Mouse (Mus musculus): Measurements from ENCODE around the gene Nfkbib. TPM values are rescaled to one million over a fixed set of nuclear protein-coding genes. Genes with fewer than 3 reads are reported as not detected.
A peak's percentile ranks its signal among the peaks of the same experiment; 100 is the strongest.

Gene Nfkbib
- total and polyA plus RNA-seq, 2 experiments from 2014 or later = 3.5 to 26.7 TPM

DNA sequence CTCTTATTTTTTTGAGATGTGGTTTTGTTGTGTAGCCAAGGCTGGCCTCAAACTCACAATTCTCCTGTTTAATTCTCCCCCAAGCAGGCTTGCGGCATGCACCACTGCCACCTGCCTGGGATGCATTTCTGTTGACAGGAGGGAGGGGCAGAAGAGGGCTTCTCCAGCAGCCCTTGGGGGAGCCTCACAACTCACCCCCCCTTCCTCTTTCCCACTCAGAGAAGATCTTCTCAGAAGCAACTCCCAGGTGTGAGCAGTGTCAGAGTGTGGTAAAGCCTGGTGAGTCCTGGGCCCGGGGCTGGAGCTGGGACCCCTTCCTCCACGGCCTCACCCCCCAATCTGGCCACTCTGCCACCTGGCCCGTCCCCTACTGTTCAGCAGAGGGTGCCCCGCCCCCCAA lies 17.8 kb upstream of the Nfkbib start:
- H3K4me1 ChIP-seq (ENCODE audit: control insufficient read depth, insufficient read depth) = no peaks in the 10 kb centered on the region; the same call in 1 of the 2 replicates
- H3K4me3 ChIP-seq (ENCODE audit: low read depth, low read length) = no peak overlapping the region
- no peaks in the 10 kb centered on the region for H3K27me3 ChIP-seq (ENCODE audit: control insufficient read depth, insufficient read depth, low read length)
- H3K9me3 ChIP-seq (replicated peaks; ENCODE audit: control insufficient read depth, low read length) = no peaks in the 10 kb centered on the region
- peaks cover 38% of the 10 kb centered on the region for H3K36me3 ChIP-seq (replicated peaks; ENCODE audit: control insufficient read depth, insufficient read depth, low read length)
- DNase-seq (ENCODE audit: low spot score) (no peak), ATAC-seq (ENCODE audit: insufficient read depth, low read depth) (no peak)
- no peak overlapping the region for H3K4me2 ChIP-seq (ENCODE audit: low read depth, low read length)
- WGBS = 75% methylated on average over 5 of the region's 5 CpGs
- H3K27ac ChIP-seq (ENCODE audit: low read depth) = no peak overlapping the region
- no peak overlapping the region for H3K9ac ChIP-seq (replicated peaks; ENCODE audit: low read depth, low read length)
- TF ChIP-seq CTCF (IDR thresholded peaks at IDR 0.05; ENCODE audit: low read depth) = no peak

- no peak overlapping the region; the same call in 1 of the 2 replicates for H3K4me2 ChIP-seq (ENCODE audit: low read depth, low read length)
- 86% methylated on average over 8 of the region's 8 CpGs for WGBS
- DNase-seq (ENCODE audit: low spot score) (no peak), ATAC-seq (ENCODE audit: insufficient read depth, low read depth) (peak; percentile 14; the same call in 1 of the 2 replicates)
- H3K9me3 ChIP-seq (replicated peaks; ENCODE audit: control insufficient read depth, low read length) = no peaks in the 10 kb centered on the region
- peak overlapping the region; percentile 56; the same call in 1 of the 2 replicates for H3K27ac ChIP-seq (ENCODE audit: low read depth)
- H3K27me3 ChIP-seq (ENCODE audit: control insufficient read depth, insufficient read depth, low read length) = no peaks in the 10 kb centered on the region
- no peaks in the 10 kb centered on the region for H3K4me1 ChIP-seq (ENCODE audit: control insufficient read depth, insufficient read depth)
- H3K4me3 ChIP-seq (ENCODE audit: low read depth, low read length) = no peak overlapping the region
- H3K9ac ChIP-seq (replicated peaks; ENCODE audit: low read depth, low read length) = no peak overlapping the region
- no peak for TF ChIP-seq CTCF (IDR thresholded peaks at IDR 0.05; ENCODE audit: low read depth)
- no peak for TF ChIP-seq EP300 (IDR thresholded peaks at IDR 0.05; ENCODE audit: low read depth)
- H3K36me3 ChIP-seq (replicated peaks; ENCODE audit: control insufficient read depth, insufficient read depth, low read length) = peaks cover 37% of the 10 kb centered on the region
Measured at GRCm38 (mm10) chr7:28781261-28781663, 13.9 kb upstream of the Nfkbib start.

DNA sequence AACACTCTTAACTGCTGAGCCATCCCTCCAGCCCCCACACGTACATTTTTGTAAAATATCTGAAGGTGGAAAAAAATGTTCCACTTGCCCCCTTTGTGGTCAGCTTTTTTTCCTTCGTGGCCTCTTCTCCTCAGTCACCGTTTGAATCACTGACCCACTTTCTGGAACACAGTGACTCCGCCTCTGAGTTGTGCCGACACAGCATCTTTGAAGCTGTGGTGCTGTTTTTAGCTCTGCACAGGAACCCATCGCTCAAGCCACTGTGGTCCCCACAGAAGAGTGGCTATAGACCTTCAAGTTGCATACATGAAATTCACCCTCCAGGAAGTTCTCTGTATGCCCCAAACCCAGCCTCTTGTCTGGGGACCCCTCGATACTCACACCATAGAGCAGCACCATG lies 13.5 kb upstream of the Nfkbib start:
- DNase-seq (ENCODE audit: low spot score) = no peak
- no peak for ATAC-seq (ENCODE audit: insufficient read depth, low read depth)
- TF ChIP-seq EP300 (IDR thresholded peaks at IDR 0.05; ENCODE audit: low read depth) (no peak), CTCF (IDR thresholded peaks at IDR 0.05; ENCODE audit: low read depth) (no peak)
- no peak overlapping the region for H3K4me3 ChIP-seq (ENCODE audit: low read depth, low read length)
- H3K27ac ChIP-seq (ENCODE audit: low read depth) = peak overlapping the region; percentile 56; the same call in 1 of the 2 replicates
- H3K4me2 ChIP-seq (ENCODE audit: low read depth, low read length) = no peak overlapping the region; the same call in 1 of the 2 replicates
- peaks cover 36% of the 10 kb centered on the region for H3K36me3 ChIP-seq (replicated peaks; ENCODE audit: control insufficient read depth, insufficient read depth, low read length)
- no peaks in the 10 kb centered on the region for H3K9me3 ChIP-seq (replicated peaks; ENCODE audit: control insufficient read depth, low read length)
- H3K27me3 ChIP-seq (ENCODE audit: control insufficient read depth, insufficient read depth, low read length) = no peaks in the 10 kb centered on the region
- H3K4me1 ChIP-seq (ENCODE audit: control insufficient read depth, insufficient read depth) = no peaks in the 10 kb centered on the region
- WGBS = 51% methylated on average over 7 of the region's 7 CpGs
- H3K9ac ChIP-seq (replicated peaks; ENCODE audit: low read depth, low read length) = no peak overlapping the region

DNA sequence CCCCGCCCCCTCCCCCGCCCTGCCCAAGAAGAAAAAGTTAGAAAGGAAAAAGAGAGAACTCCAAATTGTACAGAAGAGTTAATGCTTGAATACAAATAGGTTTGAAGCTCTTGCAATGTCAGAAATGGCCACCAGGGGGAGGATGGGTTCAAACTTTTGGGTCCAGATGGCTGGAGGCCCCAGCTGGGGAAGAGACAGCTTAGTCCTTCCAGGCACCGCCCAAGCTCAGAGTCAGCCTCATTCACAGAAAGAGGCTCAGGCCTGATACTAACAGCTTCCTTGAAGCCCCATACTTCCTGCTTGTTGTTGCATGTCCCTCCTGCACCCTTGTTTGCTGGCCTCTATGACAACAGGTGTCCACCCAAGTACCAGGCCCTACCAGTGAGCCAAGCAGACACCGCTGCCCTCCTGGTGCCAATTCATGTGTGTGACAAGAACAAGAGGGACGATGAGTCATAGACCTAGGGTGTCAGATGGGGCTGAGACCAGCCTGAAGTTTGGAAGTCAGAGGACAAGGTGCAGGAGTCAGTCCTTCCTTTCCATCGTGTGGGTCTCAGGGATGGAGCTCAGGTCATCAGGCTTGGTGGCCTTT lies 12.9 kb upstream of the Nfkbib start:
- WGBS = 41% methylated on average over 6 of the region's 6 CpGs
- TF ChIP-seq CTCF (IDR thresholded peaks at IDR 0.05; ENCODE audit: low read depth) (peak; percentile 83), EP300 (IDR thresholded peaks at IDR 0.05; ENCODE audit: low read depth) (no peak)
- peak; percentile 73 for ATAC-seq (ENCODE audit: insufficient read depth, low read depth)
- Histone ChIP-seq H3K27me3 (ENCODE audit: control insufficient read depth, insufficient read depth, low read length) (no peaks in the 10 kb centered on the region), H3K27ac (ENCODE audit: low read depth) (peak overlapping the region; percentile 56; the same call in 1 of the 2 replicates), H3K36me3 (replicated peaks; ENCODE audit: control insufficient read depth, insufficient read depth, low read length) (peaks cover 29% of the 10 kb centered on the region), H3K4me1 (ENCODE audit: control insufficient read depth, insufficient read depth) (no peaks in the 10 kb centered on the region), H3K4me2 (ENCODE audit: low read depth, low read length) (no peak overlapping the region), H3K4me3 (ENCODE audit: low read depth, low read length) (no peak overlapping the region), H3K9ac (replicated peaks; ENCODE audit: low read depth, low read length) (no peak overlapping the region), H3K9me3 (replicated peaks; ENCODE audit: control insufficient read depth, low read length) (no peaks in the 10 kb centered on the region)
- DNase-seq (ENCODE audit: low spot score) = peak; percentile 85

GRCm38 (mm10) chr7:28778825-28779224 lies 11.5 kb upstream of the Nfkbib start:
- Histone ChIP-seq H3K9ac (replicated peaks; ENCODE audit: low read depth, low read length) (no peak overlapping the region), H3K27me3 (ENCODE audit: control insufficient read depth, insufficient read depth, low read length) (no peaks in the 10 kb centered on the region), H3K4me1 (ENCODE audit: control insufficient read depth, insufficient read depth) (no peaks in the 10 kb centered on the region), H3K4me3 (ENCODE audit: low read depth, low read length) (no peak overlapping the region), H3K36me3 (replicated peaks; ENCODE audit: control insufficient read depth, insufficient read depth, low read length) (peaks cover 24% of the 10 kb centered on the region), H3K9me3 (replicated peaks; ENCODE audit: control insufficient read depth, low read length) (no peaks in the 10 kb centered on the region), H3K4me2 (ENCODE audit: low read depth, low read length) (no peak overlapping the region), H3K27ac (ENCODE audit: low read depth) (no peak overlapping the region)
- TF ChIP-seq CTCF (IDR thresholded peaks at IDR 0.05; ENCODE audit: low read depth) (no peak), EP300 (IDR thresholded peaks at IDR 0.05; ENCODE audit: low read depth) (no peak)
- DNase-seq (ENCODE audit: low spot score) = no peak
- 83% methylated on average over 9 of the region's 9 CpGs for WGBS
- ATAC-seq (ENCODE audit: insufficient read depth, low read depth) = no peak

GRCm38 (mm10) chr7:28775129-28775528 lies 7.8 kb upstream of the Nfkbib start:
- H3K9ac ChIP-seq (replicated peaks; ENCODE audit: low read depth, low read length) = no peak overlapping the region

More at GRCm38 (mm10) chr7:28775129-28775528, 7.8 kb upstream of the Nfkbib start:
- Histone ChIP-seq H3K4me3 (ENCODE audit: low read depth, low read length) (no peak overlapping the region), H3K27me3 (ENCODE audit: control insufficient read depth, insufficient read depth, low read length) (no peaks in the 10 kb centered on the region), H3K36me3 (replicated peaks; ENCODE audit: control insufficient read depth, insufficient read depth, low read length) (0 out of 2 replicates have a peak, but pooled peaks cover 9% of the 10 kb centered on the region), H3K9me3 (replicated peaks; ENCODE audit: control insufficient read depth, low read length) (no peaks in the 10 kb centered on the region), H3K4me1 (ENCODE audit: control insufficient read depth, insufficient read depth) (no peaks in the 10 kb centered on the region), H3K4me2 (ENCODE audit: low read depth, low read length) (no peak overlapping the region), H3K27ac (ENCODE audit: low read depth) (no peak overlapping the region)
- 83% methylated on average over 7 of the region's 7 CpGs for WGBS
- DNase-seq (ENCODE audit: low spot score) (no peak), ATAC-seq (ENCODE audit: insufficient read depth, low read depth) (no peak)
- TF ChIP-seq CTCF (IDR thresholded peaks at IDR 0.05; ENCODE audit: low read depth) (no peak), EP300 (IDR thresholded peaks at IDR 0.05; ENCODE audit: low read depth) (no peak)

All from heart, postnatal 0 days (tissue).